Mouse (Mus musculus) kidney, adult 11 months (tissue): Measurements from ENCODE around the gene Camta2.

Source experiments
- DNase-seq: peaks from one replicate; pipeline ENCODE4 v3.0.0; 2022

Camta2 gene

GRCm38 (mm10) chr11:70646691-70647650, 40.9 kb downstream of the Camta2 start, which contains the start of the genes Rnf167 and Slc25a11:
Rnf167 (plus strand) TSS chr11:70647235.
Slc25a11 (minus strand) TSS chr11:70647479.
- DNase-seq = peak; percentile 97

GRCm38 (mm10) chr11:70646259-70646555, 41.7 kb downstream of the Camta2 start:
- DNase-seq = peak; percentile 71

GRCm38 (mm10) chr11:70645461-70646258, 42.2 kb downstream of the Camta2 start:
- no peak for DNase-seq

GRCm38 (mm10) chr11:70644564-70645103, 43.3 kb downstream of the Camta2 start:
- no peak for DNase-seq

- no peak for DNase-seq
Observed at GRCm38 (mm10) chr11:70643051-70643450, 44.9 kb downstream of the Camta2 start.

- no peak for DNase-seq
Observed at GRCm38 (mm10) chr11:70641241-70641640, 46.7 kb downstream of the Camta2 start.

- DNase-seq = no peak
Observed at GRCm38 (mm10) chr11:70639976-70640375, 47.9 kb downstream of the Camta2 start.

GRCm38 (mm10) chr11:70638714-70639278, 49.1 kb downstream of the Camta2 start, which contains the start of gene Gp1ba:
Gp1ba (plus strand) TSS chr11:70639122.
- no peak for DNase-seq

- no peak for DNase-seq
Observed at GRCm38 (mm10) chr11:70638293-70638692, 49.6 kb downstream of the Camta2 start.

GRCm38 (mm10) chr11:70637764-70638163, 50.1 kb downstream of the Camta2 start:
- no peak for DNase-seq

GRCm38 (mm10) chr11:70635601-70636000, 52.3 kb downstream of the Camta2 start:
- no peak for DNase-seq

- peak; percentile 75 for DNase-seq
Observed at GRCm38 (mm10) chr11:70630129-70630528, 57.8 kb downstream of the Camta2 start.

GRCm38 (mm10) chr11:70629557-70629956, 58.3 kb downstream of the Camta2 start:
- DNase-seq = no peak

- no peak for DNase-seq
Observed at GRCm38 (mm10) chr11:70628431-70628830, 59.5 kb downstream of the Camta2 start.

GRCm38 (mm10) chr11:70626877-70627276, 61.0 kb downstream of the Camta2 start:
- peak; percentile 49 for DNase-seq

- DNase-seq = no peak
Observed at GRCm38 (mm10) chr11:70625473-70625872, 62.4 kb downstream of the Camta2 start.

- no peak for DNase-seq
Observed at GRCm38 (mm10) chr11:70623053-70623742, 64.7 kb downstream of the Camta2 start.

- DNase-seq = no peak
Observed at GRCm38 (mm10) chr11:70621972-70622814, 65.7 kb downstream of the Camta2 start.
